Mouse (Mus musculus): ENCODE measurements at regions not wholly inside any gene's neighbourhood (a gene's known extent, or its start where the extent isn't known, plus 50 kb on each side); places are given as distances from the start of the nearest gene placed in this dataset.

DNA sequence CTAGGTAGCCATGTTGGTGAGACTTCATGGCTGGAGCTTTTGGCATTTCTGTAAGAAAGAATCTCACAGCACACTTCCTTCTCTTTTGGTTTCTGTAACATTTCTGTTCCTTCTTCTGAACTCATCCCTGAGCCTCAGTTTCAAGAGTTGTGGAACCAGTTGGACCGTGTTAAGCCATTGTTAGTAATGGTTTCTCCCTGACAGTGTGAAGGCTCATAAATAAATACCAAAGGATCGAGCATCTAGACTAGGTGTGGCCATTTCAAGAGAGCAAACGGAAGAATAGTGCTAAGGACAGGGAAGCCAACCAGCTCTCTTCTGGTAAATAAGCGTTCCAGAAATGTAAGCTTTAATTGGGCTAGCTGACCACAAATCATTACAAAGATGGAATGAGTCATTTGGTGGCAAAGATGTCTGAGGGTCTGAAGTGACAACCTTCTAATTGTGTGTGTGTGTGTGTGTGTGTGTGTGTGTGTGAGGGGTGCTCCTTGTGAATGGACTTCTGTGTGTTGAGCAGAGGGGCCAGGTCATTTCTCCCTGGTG is 71.7 kb upstream of the Cdkn2b start:
- Histone ChIP-seq H3K36me3 (replicated peaks; ENCODE audit: control insufficient read depth, insufficient read depth) (no peaks in the 10 kb centered on the region), H3K27ac (no peak overlapping the region), H3K9ac (no peak overlapping the region), H3K4me1 (replicated peaks; ENCODE audit: control insufficient read depth, insufficient read depth, low read length) (no peaks in the 10 kb centered on the region), H3K9me3 (ENCODE audit: control insufficient read depth, low read length) (no peaks in the 10 kb centered on the region), H3K4me3 (replicated peaks; ENCODE audit: low read length) (no peak overlapping the region), H3K4me2 (replicated peaks) (no peak overlapping the region), H3K27me3 (ENCODE audit: control insufficient read depth, insufficient read depth, low read length) (no peaks in the 10 kb centered on the region)
- 90% methylated on average over 4 of the region's 4 CpGs for WGBS
- ATAC-seq (ENCODE audit: low FRiP score), result no peak
- DNase-seq (ENCODE audit: low spot score), result no peak

DNA sequence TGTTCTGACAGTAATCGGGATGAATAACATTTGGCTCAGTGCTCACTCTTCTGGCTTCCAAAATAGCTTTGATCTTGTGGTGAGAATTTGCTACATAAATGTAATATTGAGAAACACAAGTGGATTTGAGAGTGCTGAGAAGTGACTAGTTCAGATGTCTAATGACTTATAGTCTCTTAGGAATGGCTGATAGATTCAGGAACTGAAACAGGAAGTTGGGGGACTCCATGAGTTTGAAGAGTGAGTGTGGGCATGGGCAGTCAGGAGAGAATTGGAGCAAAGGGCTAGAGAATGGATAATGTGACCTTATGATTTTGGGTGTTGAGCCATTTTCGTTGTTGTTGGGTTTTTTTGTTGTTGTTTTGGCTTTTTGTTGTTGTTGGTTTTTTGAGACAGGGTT is 70.9 kb upstream of the Cdkn2b start:
- ATAC-seq (ENCODE audit: low FRiP score), result no peak
- H3K9ac ChIP-seq, result no peak overlapping the region
- no peaks in the 10 kb centered on the region for H3K9me3 ChIP-seq (ENCODE audit: control insufficient read depth, low read length)
- no peak for DNase-seq (ENCODE audit: low spot score)
- H3K4me2 ChIP-seq (replicated peaks), result no peak overlapping the region
- no peaks in the 10 kb centered on the region for H3K4me1 ChIP-seq (replicated peaks; ENCODE audit: control insufficient read depth, insufficient read depth, low read length)
- H3K27ac ChIP-seq, result no peak overlapping the region
- H3K27me3 ChIP-seq (ENCODE audit: control insufficient read depth, insufficient read depth, low read length), result no peaks in the 10 kb centered on the region
- no peak overlapping the region for H3K4me3 ChIP-seq (replicated peaks; ENCODE audit: low read length)
- 97% methylated on average over 2 of the region's 2 CpGs for WGBS
- H3K36me3 ChIP-seq (replicated peaks; ENCODE audit: control insufficient read depth, insufficient read depth), result no peaks in the 10 kb centered on the region

DNA sequence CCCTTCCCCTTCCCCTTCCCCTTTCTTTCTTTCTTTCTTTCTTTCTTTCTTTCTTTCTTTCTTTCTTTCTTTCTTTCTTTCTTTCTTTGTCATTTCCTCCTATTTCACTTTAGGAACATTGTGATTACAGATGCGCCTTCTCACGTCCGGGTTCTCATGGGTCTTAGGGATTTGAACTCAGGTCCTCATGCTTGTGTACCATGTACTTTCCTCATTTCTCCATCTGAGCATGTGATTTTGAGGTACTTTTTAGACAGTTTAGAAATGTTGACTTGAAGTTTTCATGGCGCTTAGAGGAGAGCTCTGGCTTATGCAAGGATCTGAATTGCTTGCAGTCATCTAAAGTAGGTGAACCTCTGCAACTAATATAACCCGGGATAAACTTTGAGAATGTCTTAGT is 70.2 kb upstream of the Cdkn2b start:
- no peaks in the 10 kb centered on the region for H3K9me3 ChIP-seq (ENCODE audit: control insufficient read depth, low read length)
- H3K9ac ChIP-seq, result no peak overlapping the region
- no peaks in the 10 kb centered on the region for H3K27me3 ChIP-seq (ENCODE audit: control insufficient read depth, insufficient read depth, low read length)
- no peak overlapping the region for H3K4me2 ChIP-seq (replicated peaks)
- H3K36me3 ChIP-seq (replicated peaks; ENCODE audit: control insufficient read depth, insufficient read depth), result no peaks in the 10 kb centered on the region
- 96% methylated on average over 5 of the region's 5 CpGs for WGBS
- no peaks in the 10 kb centered on the region for H3K4me1 ChIP-seq (replicated peaks; ENCODE audit: control insufficient read depth, insufficient read depth, low read length)
- no peak overlapping the region for H3K4me3 ChIP-seq (replicated peaks; ENCODE audit: low read length)
- DNase-seq (ENCODE audit: low spot score), result no peak
- H3K27ac ChIP-seq, result no peak overlapping the region
- ATAC-seq (ENCODE audit: low FRiP score), result no peak

DNA sequence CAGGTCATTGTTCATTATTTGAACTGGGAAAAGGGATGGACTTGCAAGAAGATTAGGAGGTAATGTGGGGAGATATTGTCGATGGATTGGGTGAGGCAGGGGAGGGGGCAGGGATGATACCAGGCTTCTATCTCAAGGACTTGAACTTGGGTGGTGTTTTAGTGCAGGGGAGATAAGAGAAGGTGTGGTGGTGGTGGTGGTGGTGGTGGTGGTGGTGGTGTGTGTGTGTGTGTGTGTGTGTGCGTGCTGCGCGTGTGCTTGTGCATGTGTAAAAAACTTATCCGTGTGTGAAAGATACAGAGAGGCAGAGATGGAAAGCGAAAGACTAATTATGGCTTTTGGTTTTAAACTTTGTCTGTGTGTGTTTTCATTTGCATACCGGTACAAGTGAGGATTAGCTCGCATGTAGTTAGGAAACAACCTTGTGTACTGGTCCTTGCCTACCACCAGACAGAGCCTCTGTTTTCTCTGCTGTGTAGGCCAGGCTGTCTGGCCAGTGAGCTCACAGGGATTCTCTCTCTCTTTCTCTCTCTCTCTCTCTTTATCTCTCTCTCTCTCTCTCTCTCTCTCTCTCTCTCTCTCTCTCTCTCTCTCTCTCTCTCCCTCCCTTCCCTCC is 69.6 kb upstream of the Cdkn2b start:
- Histone ChIP-seq H3K4me3 (replicated peaks; ENCODE audit: low read length) (no peak overlapping the region), H3K4me1 (replicated peaks; ENCODE audit: control insufficient read depth, insufficient read depth, low read length) (no peaks in the 10 kb centered on the region), H3K27ac (no peak overlapping the region), H3K27me3 (ENCODE audit: control insufficient read depth, insufficient read depth, low read length) (no peaks in the 10 kb centered on the region), H3K9ac (no peak overlapping the region), H3K36me3 (replicated peaks; ENCODE audit: control insufficient read depth, insufficient read depth) (no peaks in the 10 kb centered on the region), H3K4me2 (replicated peaks) (no peak overlapping the region), H3K9me3 (ENCODE audit: control insufficient read depth, low read length) (no peaks in the 10 kb centered on the region)
- no peak for ATAC-seq (ENCODE audit: low FRiP score)
- no peak for DNase-seq (ENCODE audit: low spot score)
- WGBS, result 91% methylated on average over 8 of the region's 8 CpGs

DNA sequence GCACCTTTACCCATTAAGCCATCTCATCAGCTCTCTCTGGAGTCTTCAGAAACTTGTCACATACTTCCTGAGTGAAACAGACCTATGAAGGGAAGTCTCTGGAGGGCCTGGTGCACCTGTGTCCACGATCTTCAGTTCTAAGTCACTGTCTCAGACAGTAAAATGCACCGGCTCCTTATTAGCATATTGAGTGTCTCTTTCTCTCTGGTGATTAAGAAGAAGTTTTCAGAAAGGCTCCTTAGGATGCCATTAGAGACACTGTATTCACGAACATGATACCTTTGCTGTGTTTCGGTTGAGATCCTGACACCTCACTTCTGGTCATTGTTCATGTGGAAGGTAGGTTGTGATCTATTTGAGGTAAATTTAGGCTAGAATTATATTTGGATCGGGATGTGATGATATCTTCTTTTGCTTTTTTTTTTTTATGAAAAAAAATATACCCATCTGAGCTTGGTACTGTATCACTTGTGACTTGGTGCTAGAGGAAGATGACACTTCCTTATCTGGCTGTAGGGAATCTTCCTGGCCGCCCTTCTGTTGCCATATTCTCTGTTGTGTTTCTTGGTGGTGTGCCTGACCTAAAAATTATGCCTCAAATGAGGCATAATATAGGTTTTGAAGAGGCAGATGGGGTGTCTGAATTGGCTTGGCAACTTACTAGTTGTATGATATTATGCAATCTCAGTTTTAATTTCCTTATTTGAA is 68.9 kb upstream of the Cdkn2b start:
- H3K9me3 ChIP-seq (ENCODE audit: control insufficient read depth, low read length), result no peaks in the 10 kb centered on the region
- DNase-seq (ENCODE audit: low spot score), result no peak
- no peak overlapping the region for H3K4me2 ChIP-seq (replicated peaks)
- H3K4me1 ChIP-seq (replicated peaks; ENCODE audit: control insufficient read depth, insufficient read depth, low read length), result no peaks in the 10 kb centered on the region
- H3K4me3 ChIP-seq (replicated peaks; ENCODE audit: low read length), result no peak overlapping the region
- H3K9ac ChIP-seq, result no peak overlapping the region
- no peak overlapping the region for H3K27ac ChIP-seq
- H3K36me3 ChIP-seq (replicated peaks; ENCODE audit: control insufficient read depth, insufficient read depth), result no peaks in the 10 kb centered on the region
- no peaks in the 10 kb centered on the region for H3K27me3 ChIP-seq (ENCODE audit: control insufficient read depth, insufficient read depth, low read length)
- no peak for ATAC-seq (ENCODE audit: low FRiP score)
- WGBS, result 92% methylated on average over 6 of the region's 6 CpGs

DNA sequence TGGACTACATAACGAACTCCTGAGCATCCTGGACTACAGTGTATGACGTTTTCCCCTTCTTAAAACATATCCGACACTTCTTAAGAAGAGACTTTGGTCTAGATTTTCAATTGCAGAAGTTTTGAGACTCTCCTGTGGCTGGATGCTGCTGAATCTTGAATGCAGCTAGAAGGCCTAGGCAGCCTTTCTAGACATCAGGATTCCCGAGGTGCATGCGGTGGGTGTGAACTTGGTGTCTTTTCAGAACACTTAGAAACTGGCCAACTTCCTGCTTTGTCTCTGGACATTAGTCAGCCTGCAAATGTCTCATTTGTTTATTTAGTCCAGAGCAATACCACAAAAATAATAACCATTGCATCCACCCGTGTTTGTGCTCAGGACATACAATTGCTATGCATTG is 61.8 kb upstream of the Cdkn2b start:
- ATAC-seq (ENCODE audit: low FRiP score) (no peak), DNase-seq (ENCODE audit: low spot score) (no peak)
- no peak overlapping the region for H3K9ac ChIP-seq
- H3K4me1 ChIP-seq (replicated peaks; ENCODE audit: control insufficient read depth, insufficient read depth, low read length), result no peaks in the 10 kb centered on the region
- no peaks in the 10 kb centered on the region for H3K36me3 ChIP-seq (replicated peaks; ENCODE audit: control insufficient read depth, insufficient read depth)
- H3K27me3 ChIP-seq (ENCODE audit: control insufficient read depth, insufficient read depth, low read length), result no peaks in the 10 kb centered on the region
- 89% methylated on average over 6 of the region's 6 CpGs for WGBS
- H3K27ac ChIP-seq, result no peak overlapping the region
- no peaks in the 10 kb centered on the region for H3K9me3 ChIP-seq (ENCODE audit: control insufficient read depth, low read length)
- no peak overlapping the region for H3K4me3 ChIP-seq (replicated peaks; ENCODE audit: low read length)
- H3K4me2 ChIP-seq (replicated peaks), result no peak overlapping the region

DNA sequence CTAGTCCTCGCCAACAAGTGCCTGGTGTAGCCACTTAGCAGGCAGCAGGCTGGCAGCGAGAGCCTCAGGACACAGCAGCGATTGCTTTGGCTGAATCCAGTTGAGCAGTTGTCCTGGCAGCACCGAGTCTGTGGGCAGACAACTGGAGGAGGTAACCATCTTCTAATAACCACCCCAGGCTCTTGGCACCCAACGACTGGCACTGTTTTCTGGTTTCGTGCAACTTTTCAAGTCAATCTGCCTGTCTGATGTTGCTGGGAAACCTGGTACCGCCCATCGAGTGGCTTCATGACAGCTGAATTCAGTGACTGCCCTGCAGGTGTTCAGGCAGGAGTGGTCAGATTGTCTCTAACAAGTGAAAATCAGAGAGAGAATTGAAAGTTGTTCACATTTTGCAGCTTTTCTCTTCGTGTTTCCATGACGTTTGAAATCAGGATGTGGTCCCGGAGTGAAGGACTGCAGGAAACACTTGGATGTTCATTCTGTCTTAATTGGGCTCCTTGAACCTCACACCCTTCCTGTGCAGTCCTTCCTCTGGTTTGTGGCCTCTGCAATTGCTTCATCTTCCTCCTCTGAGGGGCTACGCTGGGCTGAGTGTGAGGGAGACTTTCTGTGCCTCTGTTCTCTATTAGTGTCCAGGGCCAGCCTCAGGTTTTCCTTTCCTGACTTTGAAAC is 58.1 kb upstream of the Cdkn2b start:
- H3K4me2 ChIP-seq (replicated peaks), result no peak overlapping the region
- no peak for DNase-seq (ENCODE audit: low spot score)

DNA sequence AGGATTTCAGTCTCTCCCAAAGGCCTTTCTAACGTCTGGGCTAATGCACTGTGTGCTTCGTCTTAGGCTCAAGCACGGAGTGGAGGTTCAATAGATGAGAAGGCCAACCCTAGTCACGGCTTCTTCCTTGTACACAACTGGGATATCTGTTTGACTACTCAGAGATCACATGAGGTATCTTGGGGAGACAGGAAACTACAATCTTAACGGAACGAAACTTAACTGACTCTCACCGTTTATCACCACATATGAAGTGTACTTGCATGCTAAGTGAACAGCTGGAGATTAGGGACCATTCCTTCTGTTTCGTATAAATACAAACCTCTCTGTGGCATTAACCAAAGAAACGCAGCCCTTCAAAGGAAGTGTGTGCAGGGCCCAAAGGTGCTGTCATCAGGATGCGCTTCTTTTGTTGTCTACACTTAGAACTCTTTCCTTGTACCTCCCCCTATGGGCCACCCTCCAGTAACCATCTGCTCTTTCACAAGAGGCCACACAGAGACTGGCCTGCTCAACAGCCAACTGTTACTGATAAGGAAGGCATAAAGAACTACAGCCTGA is 55.8 kb upstream of the Cdkn2b start:
- Histone ChIP-seq H3K27ac (no peak overlapping the region), H3K4me2 (replicated peaks) (no peak overlapping the region), H3K9ac (no peak overlapping the region), H3K4me3 (replicated peaks; ENCODE audit: low read length) (no peak overlapping the region), H3K27me3 (ENCODE audit: control insufficient read depth, insufficient read depth, low read length) (no peaks in the 10 kb centered on the region), H3K36me3 (replicated peaks; ENCODE audit: control insufficient read depth, insufficient read depth) (no peaks in the 10 kb centered on the region), H3K9me3 (ENCODE audit: control insufficient read depth, low read length) (no peaks in the 10 kb centered on the region), H3K4me1 (replicated peaks; ENCODE audit: control insufficient read depth, insufficient read depth, low read length) (no peaks in the 10 kb centered on the region)
- DNase-seq (ENCODE audit: low spot score), result no peak
- ATAC-seq (ENCODE audit: low FRiP score), result no peak
- WGBS, result 52% methylated on average over 10 of the region's 10 CpGs

More for the DNA sequence above, 58.1 kb upstream of the Cdkn2b start:
- Histone ChIP-seq H3K4me3 (replicated peaks; ENCODE audit: low read length) (no peak overlapping the region), H3K4me1 (replicated peaks; ENCODE audit: control insufficient read depth, insufficient read depth, low read length) (no peaks in the 10 kb centered on the region), H3K27ac (no peak overlapping the region), H3K36me3 (replicated peaks; ENCODE audit: control insufficient read depth, insufficient read depth) (no peaks in the 10 kb centered on the region), H3K9ac (no peak overlapping the region), H3K27me3 (ENCODE audit: control insufficient read depth, insufficient read depth, low read length) (no peaks in the 10 kb centered on the region), H3K9me3 (ENCODE audit: control insufficient read depth, low read length) (no peaks in the 10 kb centered on the region)
- ATAC-seq (ENCODE audit: low FRiP score), result no peak
- 78% methylated on average over 12 of the region's 12 CpGs for WGBS

DNA sequence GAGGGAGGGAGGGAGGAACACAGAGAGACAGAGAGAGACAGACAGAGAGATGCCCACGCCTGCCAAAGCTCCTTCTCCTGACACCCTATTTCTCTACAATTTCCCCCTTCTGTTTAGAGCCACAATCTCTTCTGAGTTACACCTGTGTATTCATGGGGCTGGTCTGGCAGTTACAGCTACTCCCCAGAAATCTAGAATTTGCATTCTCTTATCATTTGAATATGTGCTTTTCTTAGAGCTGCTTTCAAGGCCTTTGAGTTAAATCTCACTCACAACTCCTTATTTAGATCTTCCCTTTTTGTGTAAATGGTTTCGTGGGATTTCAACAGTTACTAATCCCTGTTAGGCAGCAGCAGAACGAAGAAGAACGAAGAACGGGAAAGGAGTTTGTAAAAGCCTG is 55.0 kb upstream of the Cdkn2b start:
- Histone ChIP-seq H3K9ac (no peak overlapping the region), H3K4me1 (replicated peaks; ENCODE audit: control insufficient read depth, insufficient read depth, low read length) (no peaks in the 10 kb centered on the region), H3K9me3 (ENCODE audit: control insufficient read depth, low read length) (no peaks in the 10 kb centered on the region), H3K27ac (no peak overlapping the region), H3K4me2 (replicated peaks) (no peak overlapping the region), H3K27me3 (ENCODE audit: control insufficient read depth, insufficient read depth, low read length) (no peaks in the 10 kb centered on the region), H3K4me3 (replicated peaks; ENCODE audit: low read length) (no peak overlapping the region), H3K36me3 (replicated peaks; ENCODE audit: control insufficient read depth, insufficient read depth) (no peaks in the 10 kb centered on the region)
- no peak for DNase-seq (ENCODE audit: low spot score)
- WGBS, result 47% methylated on average over 5 of the region's 5 CpGs
- ATAC-seq (ENCODE audit: low FRiP score), result no peak
